Mouse (Mus musculus): ENCODE data around the gene Dennd1c. TPM values are rescaled to one million over a fixed set of nuclear protein-coding genes. Genes with fewer than 3 reads are reported as not detected.

The Dennd1c gene
- polyA plus RNA-seq, 1 experiment from 2014 or later = 4.7 TPM

- no peak overlapping the region for H3K4me2 ChIP-seq (ENCODE audit: low read length)
- H3K4me1 ChIP-seq (ENCODE audit: control insufficient read depth, insufficient read depth, low read depth, low read length) = peaks cover 4% of the 10 kb centered on the region; the same call in 1 of the 2 replicates
- 82% methylated on average over 1 of the region's 1 CpGs for WGBS
- H3K4me3 ChIP-seq (ENCODE audit: low read length) = no peak overlapping the region
- no peaks in the 10 kb centered on the region for H3K27me3 ChIP-seq (replicated peaks; ENCODE audit: control insufficient read depth, insufficient read depth, low read length)
- H3K9ac ChIP-seq (ENCODE audit: low read depth, low read length) = no peak overlapping the region
- H3K9me3 ChIP-seq (ENCODE audit: control insufficient read depth, low read length) = no peaks in the 10 kb centered on the region
- ATAC-seq = no peak
- H3K27ac ChIP-seq (ENCODE audit: low read depth, low read length) = no peak overlapping the region
- H3K36me3 ChIP-seq (ENCODE audit: control insufficient read depth, insufficient read depth, low read length) = no peaks in the 10 kb centered on the region
These were observed 31.7 kb upstream of the Dennd1c start for GRCm38 (mm10) chr17:57110005-57110404.

- no peaks in the 10 kb centered on the region for H3K9me3 ChIP-seq (ENCODE audit: control insufficient read depth, low read length)
- no peak for ATAC-seq
- H3K36me3 ChIP-seq (ENCODE audit: control insufficient read depth, insufficient read depth, low read length) = no peaks in the 10 kb centered on the region
- H3K27ac ChIP-seq (ENCODE audit: low read depth, low read length) = no peak overlapping the region
- H3K27me3 ChIP-seq (replicated peaks; ENCODE audit: control insufficient read depth, insufficient read depth, low read length) = no peaks in the 10 kb centered on the region
- H3K4me3 ChIP-seq (ENCODE audit: low read length) = no peak overlapping the region
- no peak overlapping the region for H3K4me2 ChIP-seq (ENCODE audit: low read length)
- H3K9ac ChIP-seq (ENCODE audit: low read depth, low read length) = no peak overlapping the region
- 60% methylated on average over 5 of the region's 5 CpGs for WGBS
- peaks cover 10% of the 10 kb centered on the region; the same call in 1 of the 2 replicates for H3K4me1 ChIP-seq (ENCODE audit: control insufficient read depth, insufficient read depth, low read depth, low read length)
These were observed 30.4 kb upstream of the Dennd1c start for GRCm38 (mm10) chr17:57108666-57109171.

DNA sequence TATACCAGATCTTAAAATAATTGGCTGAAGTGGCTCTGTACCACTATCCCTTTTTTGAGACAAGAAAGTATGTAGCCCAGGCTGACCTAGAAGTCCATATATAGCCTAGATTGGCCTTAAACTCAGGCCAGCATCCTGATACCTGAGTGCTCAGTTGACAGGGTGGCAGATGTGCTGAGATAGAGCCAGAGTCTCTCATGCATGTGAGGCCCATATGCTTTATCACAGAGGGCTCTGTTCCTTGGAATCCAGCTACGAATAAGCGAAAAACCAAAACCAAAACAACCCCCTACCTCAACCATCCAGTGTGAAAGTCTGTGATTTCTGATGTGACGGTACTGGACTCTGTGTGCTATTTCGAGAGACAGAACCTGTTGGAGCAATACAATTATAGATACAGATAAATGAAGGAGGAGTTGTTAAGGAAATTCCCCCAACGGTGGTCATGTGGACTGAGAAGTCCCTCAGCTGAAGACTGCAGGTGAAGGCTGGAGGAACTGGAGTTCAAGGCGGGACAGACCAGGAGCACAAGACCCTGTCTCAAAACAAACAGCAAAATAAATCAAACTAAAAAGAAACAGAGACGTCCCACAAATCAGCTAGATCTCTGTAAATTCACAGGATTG lies 29.8 kb upstream of the Dennd1c start:
- ATAC-seq = no peak
- Histone ChIP-seq H3K9ac (ENCODE audit: low read depth, low read length) (no peak overlapping the region), H3K27me3 (replicated peaks; ENCODE audit: control insufficient read depth, insufficient read depth, low read length) (no peaks in the 10 kb centered on the region), H3K9me3 (ENCODE audit: control insufficient read depth, low read length) (no peaks in the 10 kb centered on the region), H3K4me1 (ENCODE audit: control insufficient read depth, insufficient read depth, low read depth, low read length) (peaks cover 10% of the 10 kb centered on the region; the same call in 1 of the 2 replicates), H3K4me2 (ENCODE audit: low read length) (no peak overlapping the region), H3K4me3 (ENCODE audit: low read length) (no peak overlapping the region), H3K36me3 (ENCODE audit: control insufficient read depth, insufficient read depth, low read length) (no peaks in the 10 kb centered on the region), H3K27ac (ENCODE audit: low read depth, low read length) (no peak overlapping the region)
- WGBS = 82% methylated on average over 7 of the region's 7 CpGs

GRCm38 (mm10) chr17:57107064-57107463 lies 28.8 kb upstream of the Dennd1c start:
- Histone ChIP-seq H3K4me3 (ENCODE audit: low read length) (no peak overlapping the region), H3K27ac (ENCODE audit: low read depth, low read length) (no peak overlapping the region), H3K4me2 (ENCODE audit: low read length) (no peak overlapping the region; the same call in 1 of the 2 replicates), H3K36me3 (ENCODE audit: control insufficient read depth, insufficient read depth, low read length) (no peaks in the 10 kb centered on the region), H3K4me1 (ENCODE audit: control insufficient read depth, insufficient read depth, low read depth, low read length) (peaks cover 10% of the 10 kb centered on the region; the same call in 1 of the 2 replicates), H3K9ac (ENCODE audit: low read depth, low read length) (no peak overlapping the region), H3K27me3 (replicated peaks; ENCODE audit: control insufficient read depth, insufficient read depth, low read length) (no peaks in the 10 kb centered on the region), H3K9me3 (ENCODE audit: control insufficient read depth, low read length) (no peaks in the 10 kb centered on the region)
- WGBS = 88% methylated on average over 5 of the region's 5 CpGs
- no peak for ATAC-seq

DNA sequence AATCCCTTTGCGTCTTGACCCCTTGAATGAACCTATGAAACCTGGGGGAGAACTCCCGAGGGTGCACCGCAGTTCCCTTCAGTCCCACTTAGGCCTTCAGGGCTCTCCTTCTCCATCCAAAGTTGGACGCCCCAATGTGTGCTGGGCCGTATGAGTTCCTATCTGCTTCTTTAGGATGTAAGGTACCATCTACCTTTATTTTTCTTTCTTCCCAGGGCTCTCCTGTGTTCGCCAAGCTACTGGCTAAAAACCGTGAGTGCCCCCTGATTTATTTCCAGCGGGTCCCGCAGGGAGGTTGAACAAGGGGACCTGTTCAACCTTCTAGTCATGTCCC lies 27.7 kb upstream of the Dennd1c start:
- H3K4me2 ChIP-seq (ENCODE audit: low read length) = peak overlapping the region; percentile 82
- H3K9ac ChIP-seq (ENCODE audit: low read depth, low read length) = peak overlapping the region; percentile 73
- WGBS = 6% methylated on average over 9 of the region's 9 CpGs
- ATAC-seq = peak; percentile 9; the same call in 1 of the 2 replicates
- no peaks in the 10 kb centered on the region for H3K9me3 ChIP-seq (ENCODE audit: control insufficient read depth, low read length)
- peak overlapping the region; percentile 72 for H3K4me3 ChIP-seq (ENCODE audit: low read length)
- no peaks in the 10 kb centered on the region for H3K36me3 ChIP-seq (ENCODE audit: control insufficient read depth, insufficient read depth, low read length)
- no peak overlapping the region for H3K27ac ChIP-seq (ENCODE audit: low read depth, low read length)
- H3K27me3 ChIP-seq (replicated peaks; ENCODE audit: control insufficient read depth, insufficient read depth, low read length) = no peaks in the 10 kb centered on the region
- H3K4me1 ChIP-seq (ENCODE audit: control insufficient read depth, insufficient read depth, low read depth, low read length) = peaks cover 10% of the 10 kb centered on the region; the same call in 1 of the 2 replicates

- no peaks in the 10 kb centered on the region for H3K27me3 ChIP-seq (replicated peaks; ENCODE audit: control insufficient read depth, insufficient read depth, low read length)
- H3K27ac ChIP-seq (ENCODE audit: low read depth, low read length) = 0 out of 2 replicates have a peak within 1 kb of the TSS, but pooled peaks have one; percentile 14
- peaks cover 10% of the 10 kb centered on the region; the same call in 1 of the 2 replicates for H3K4me1 ChIP-seq (ENCODE audit: control insufficient read depth, insufficient read depth, low read depth, low read length)
- under 1% methylated on average over 52 of the region's 61 CpGs for WGBS
- H3K4me3 ChIP-seq (ENCODE audit: low read length) = peak within 1 kb of the TSS; percentile 72
- peak within 1 kb of the TSS; percentile 82 for H3K4me2 ChIP-seq (ENCODE audit: low read length)
- ATAC-seq = peak; percentile 84
- H3K9me3 ChIP-seq (ENCODE audit: control insufficient read depth, low read length) = no peaks in the 10 kb centered on the region
- peak within 1 kb of the TSS; percentile 73 for H3K9ac ChIP-seq (ENCODE audit: low read depth, low read length)
- no peaks in the 10 kb centered on the region for H3K36me3 ChIP-seq (ENCODE audit: control insufficient read depth, insufficient read depth, low read length)
These were observed 27.1 kb upstream of the Dennd1c start, which contains the start of gene Tnfsf9 for GRCm38 (mm10) chr17:57105181-57106034. Gene Tnfsf9, plus strand, starts transcription at chr17:57105325.

DNA sequence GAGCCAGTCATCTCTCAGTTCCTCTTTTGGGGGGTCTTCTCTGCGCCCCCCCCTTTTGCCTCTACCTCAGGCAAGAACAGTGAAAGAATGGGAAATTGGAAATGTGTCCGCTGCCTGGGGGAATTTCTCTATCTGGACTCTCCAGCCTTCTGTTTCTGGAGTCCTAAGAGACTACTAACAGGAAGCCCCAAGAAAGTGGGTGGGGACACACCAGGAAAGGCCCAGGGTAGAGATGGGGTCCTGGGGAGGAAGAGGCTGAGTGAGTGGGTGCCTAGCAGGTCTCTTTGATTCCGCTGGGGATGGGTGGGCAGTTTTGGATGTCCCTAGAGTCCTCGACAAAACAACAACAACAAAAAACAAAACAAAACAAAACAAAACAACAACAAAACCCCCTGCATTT lies 26.2 kb upstream of the Dennd1c start:
- peak overlapping the region; percentile 73 for H3K9ac ChIP-seq (ENCODE audit: low read depth, low read length)
- ATAC-seq = peak; percentile 22; the same call in 1 of the 2 replicates
- H3K4me1 ChIP-seq (ENCODE audit: control insufficient read depth, insufficient read depth, low read depth, low read length) = peaks cover 10% of the 10 kb centered on the region; the same call in 1 of the 2 replicates
- H3K4me3 ChIP-seq (ENCODE audit: low read length) = peak overlapping the region; percentile 72
- peak overlapping the region; percentile 82 for H3K4me2 ChIP-seq (ENCODE audit: low read length)
- no peaks in the 10 kb centered on the region for H3K36me3 ChIP-seq (ENCODE audit: control insufficient read depth, insufficient read depth, low read length)
- H3K9me3 ChIP-seq (ENCODE audit: control insufficient read depth, low read length) = no peaks in the 10 kb centered on the region
- 34% methylated on average over 4 of the region's 4 CpGs for whole genome bisulfite sequencing
- no peak overlapping the region for H3K27ac ChIP-seq (ENCODE audit: low read depth, low read length)
- H3K27me3 ChIP-seq (replicated peaks; ENCODE audit: control insufficient read depth, insufficient read depth, low read length) = no peaks in the 10 kb centered on the region

DNA sequence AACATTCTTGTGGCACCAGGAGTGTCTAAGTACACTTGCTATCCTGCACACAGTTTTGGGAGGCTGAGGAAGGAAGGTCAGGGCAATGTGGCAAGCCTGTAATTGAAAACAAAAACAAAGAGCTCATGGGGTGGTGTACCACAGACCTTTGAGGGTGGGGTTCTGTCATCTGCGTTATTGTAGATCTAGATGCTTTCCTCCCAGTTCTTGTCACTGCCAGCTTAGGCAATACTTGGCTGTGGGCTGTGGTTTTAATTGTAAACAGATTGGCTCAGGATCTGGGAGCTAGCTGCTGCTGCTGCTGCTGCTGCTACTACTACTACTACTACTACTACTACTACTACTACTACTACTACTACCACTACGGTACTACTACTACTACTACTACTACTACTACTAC lies 24.0 kb upstream of the Dennd1c start:
- ATAC-seq = no peak
- Histone ChIP-seq H3K27ac (ENCODE audit: low read depth, low read length) (no peak overlapping the region), H3K4me2 (ENCODE audit: low read length) (no peak overlapping the region), H3K9me3 (ENCODE audit: control insufficient read depth, low read length) (no peaks in the 10 kb centered on the region), H3K27me3 (replicated peaks; ENCODE audit: control insufficient read depth, insufficient read depth, low read length) (no peaks in the 10 kb centered on the region), H3K4me3 (ENCODE audit: low read length) (no peak overlapping the region), H3K36me3 (ENCODE audit: control insufficient read depth, insufficient read depth, low read length) (no peaks in the 10 kb centered on the region), H3K9ac (ENCODE audit: low read depth, low read length) (no peak overlapping the region), H3K4me1 (ENCODE audit: control insufficient read depth, insufficient read depth, low read depth, low read length) (peaks cover 10% of the 10 kb centered on the region; the same call in 1 of the 2 replicates)
- WGBS = 91% methylated on average over 2 of the region's 2 CpGs

All from hindbrain, embryonic 16.5 days (tissue).